Mouse (Mus musculus) heart, embryonic 13.5 days (tissue): ENCODE data around the gene Nsd2. TPM values are rescaled to one million over a fixed set of nuclear protein-coding genes. Genes with fewer than 3 reads are reported as not detected.
"Not testable (repeated sequence)": the region's sequence is repeated elsewhere in the genome, so short reads cannot be mapped to it uniquely, and the experiment has no call there.

Experiments
- ATAC-seq: fragments of 200-750 bp; cut with Nextera tagmentation; 2 replicates; pipeline ENCODE4 v1.8.0; 2017; ENCODE audit warnings: moderate TSS enrichment; ENCODE audit not compliant: insufficient number of reproducible peaks, low FRiP score, low TSS enrichment; ENCODE audit errors: extremely low read depth
- H3K27ac ChIP-seq: fragments of 300-500 bp; sonication (generic); replicated peaks from 2 replicates; pipeline ENCODE4 v1.5.1; 2015; ENCODE audit warnings: moderate library complexity, mild to moderate bottlenecking, inconsistent platforms
- H3K27me3 ChIP-seq: fragments of 300-500 bp; sonication (generic); replicated peaks from 2 replicates; pipeline ENCODE4 v1.6.1; 2015; ENCODE audit warnings: mild to moderate bottlenecking, inconsistent platforms
- H3K36me3 ChIP-seq: fragments of 300-500 bp; sonication (generic); 2 replicates; pipeline ENCODE4 v1.6.1; 2015; ENCODE audit warnings: mild to moderate bottlenecking, inconsistent platforms
- H3K4me1 ChIP-seq: fragments of 300-500 bp; sonication (generic); 2 replicates; pipeline ENCODE4 v1.6.1; 2015; ENCODE audit warnings: inconsistent platforms
- H3K4me2 ChIP-seq: fragments of 300-500 bp; sonication (generic); 2 replicates; pipeline ENCODE4 v1.6.1; 2015; ENCODE audit warnings: inconsistent platforms, mild to moderate bottlenecking, moderate library complexity
- H3K4me3 ChIP-seq: fragments of 300-500 bp; sonication (generic); 2 replicates; pipeline ENCODE4 v1.5.1; 2015; ENCODE audit warnings: moderate library complexity, mild to moderate bottlenecking, inconsistent platforms
- H3K9ac ChIP-seq: fragments of 300-500 bp; sonication (generic); 2 replicates; pipeline ENCODE4 v1.6.1; 2015; ENCODE audit warnings: inconsistent platforms, mild to moderate bottlenecking, moderate library complexity
- H3K9me3 ChIP-seq: fragments of 300-500 bp; sonication (generic); 2 replicates; pipeline ENCODE4 v1.6.1; 2016; ENCODE audit warnings: inconsistent platforms
- WGBS: fragments of 180-500 bp; shearing (Covaris S2); methylation state at CpG from one replicate; pipeline ENCODE4 v1.1.7; 2015; ENCODE audit warnings: mixed read lengths; 5-methylcytosine and 5-hydroxymethylcytosine counted together
- microRNA-seq: library from miRNA; unstranded; fragments of <30 nt; microRNA quantifications from one replicate; pipeline ENCODE4, GENCODE M21; 2016
- polyA plus RNA-seq: library from polyadenylated mRNA; unstranded; fragments of >200 nt; fragmentation: Nextera tagmentation; extraction: Ambion mirVana; gene quantifications from 2 replicates; pipeline ENCODE4 v1.2.1, GENCODE M21; 2015

The Nsd2 gene
- polyA plus RNA-seq, 1 experiment from 2014 or later = 30.3 TPM

GRCm38 (mm10) chr5:33934081-33934480 is 113.6 kb downstream of the Nsd2 start:
- Histone ChIP-seq H3K36me3 (peaks cover 55% of the 10 kb centered on the region), H3K9ac (peak overlapping the region; percentile 34), H3K27me3 (no peaks in the 10 kb centered on the region), H3K4me3 (peak overlapping the region; percentile 97), H3K27ac (no peak overlapping the region), H3K4me1 (peaks cover 31% of the 10 kb centered on the region), H3K9me3 (peaks cover 4% of the 10 kb centered on the region; the same call in 1 of the 2 replicates), H3K4me2 (peak overlapping the region; percentile 79)
- no peak for ATAC-seq
- WGBS = 84% methylated on average over 2 of the region's 2 CpGs

- Histone ChIP-seq H3K9ac (peak overlapping the region; percentile 96), H3K4me3 (peak overlapping the region; percentile 97), H3K27me3 (no peaks in the 10 kb centered on the region), H3K36me3 (peaks cover 53% of the 10 kb centered on the region), H3K27ac (no peak overlapping the region), H3K4me2 (peak overlapping the region; percentile 79), H3K9me3 (no peaks in the 10 kb centered on the region; the same call in 1 of the 2 replicates), H3K4me1 (peaks cover 31% of the 10 kb centered on the region)
- ATAC-seq = no peak
- WGBS = 65% methylated on average over 7 of the region's 7 CpGs
These were observed 114.4 kb downstream of the Nsd2 start for GRCm38 (mm10) chr5:33934877-33935276.

- H3K27me3 ChIP-seq = no peaks in the 10 kb centered on the region
- H3K36me3 ChIP-seq = peaks cover 52% of the 10 kb centered on the region
- no peaks in the 10 kb centered on the region; the same call in 1 of the 2 replicates for H3K9me3 ChIP-seq
- H3K4me1 ChIP-seq = peaks cover 31% of the 10 kb centered on the region
- peak overlapping the region; percentile 95 for H3K27ac ChIP-seq
- H3K4me2 ChIP-seq = peak overlapping the region; percentile 79
- ATAC-seq = peak; percentile 47; the same call in 1 of the 2 replicates
- peak overlapping the region; percentile 97 for H3K4me3 ChIP-seq
- peak overlapping the region; percentile 96 for H3K9ac ChIP-seq
- 0% methylated on average over 39 of the region's 39 CpGs for WGBS
These were observed 115.2 kb downstream of the Nsd2 start for GRCm38 (mm10) chr5:33935700-33936111.

- ATAC-seq = peak; percentile 96
- Histone ChIP-seq H3K4me1 (peaks cover 31% of the 10 kb centered on the region), H3K4me3 (peak within 1 kb of the TSS; percentile 97), H3K27me3 (no peaks in the 10 kb centered on the region), H3K4me2 (peak within 1 kb of the TSS; percentile 79), H3K9me3 (peaks cover 4% of the 10 kb centered on the region), H3K9ac (peak within 1 kb of the TSS; percentile 96), H3K27ac (peak within 1 kb of the TSS; percentile 95), H3K36me3 (peaks cover 53% of the 10 kb centered on the region)
- WGBS = under 1% methylated on average over 61 of the region's 61 CpGs
These were observed 115.7 kb downstream of the Nsd2 start, which contains the start of gene Nelfa for GRCm38 (mm10) chr5:33936120-33936707. Gene Nelfa (minus strand): TSS chr5:33936413.

GRCm38 (mm10) chr5:33937230-33937629 is 116.7 kb downstream of the Nsd2 start:
- H3K4me2 ChIP-seq = peak overlapping the region; percentile 79
- peak overlapping the region; percentile 89; the same call in 1 of the 2 replicates for H3K27ac ChIP-seq
- 92% methylated on average over 2 of the region's 2 CpGs for WGBS
- H3K27me3 ChIP-seq = no peaks in the 10 kb centered on the region
- peaks cover 31% of the 10 kb centered on the region for H3K4me1 ChIP-seq
- H3K9ac ChIP-seq = peak overlapping the region; percentile 90
- peaks cover 43% of the 10 kb centered on the region for H3K36me3 ChIP-seq
- no peak for ATAC-seq
- H3K9me3 ChIP-seq = peaks cover 12% of the 10 kb centered on the region
- H3K4me3 ChIP-seq = peak overlapping the region; percentile 97

- H3K27ac ChIP-seq = no peak overlapping the region
- peaks cover 16% of the 10 kb centered on the region for H3K9me3 ChIP-seq
- 66% methylated on average over 3 of the region's 3 CpGs for WGBS
- peaks cover 29% of the 10 kb centered on the region for H3K4me1 ChIP-seq
- H3K4me2 ChIP-seq = no peak overlapping the region
- no peak overlapping the region for H3K4me3 ChIP-seq
- no peaks in the 10 kb centered on the region for H3K27me3 ChIP-seq
- no peak for ATAC-seq
- peaks cover 34% of the 10 kb centered on the region for H3K36me3 ChIP-seq
- H3K9ac ChIP-seq = no peak overlapping the region
These were observed 117.9 kb downstream of the Nsd2 start for GRCm38 (mm10) chr5:33938448-33938847.

GRCm38 (mm10) chr5:33947035-33947434 is 126.5 kb downstream of the Nsd2 start:
- not testable (repeated sequence) for H3K27ac ChIP-seq, H3K27me3 ChIP-seq, H3K9ac ChIP-seq, H3K4me1 ChIP-seq, ATAC-seq, H3K4me2 ChIP-seq, H3K4me3 ChIP-seq, H3K36me3 ChIP-seq
- WGBS = 81% methylated on average over 16 of the region's 16 CpGs
- peaks cover 27% of the 10 kb centered on the region for H3K9me3 ChIP-seq

Small RNAs within 50 kb of the gene (microRNA-seq; reads per million reads assigned to microRNA genes)
- gene Mir7024 = not detected

Other genes starting within 250 kb of the Nsd2 start
- 46.9 and 50.2 TPM in 2 replicates for gene Fam53a, start 191.1 kb upstream of the Nsd2 start, polyA plus RNA-seq
- gene Gm9903, start 190.8 kb upstream of the Nsd2 start, polyA plus RNA-seq = 0.83 and 1.2 TPM in 2 replicates
- gene Slbp, start 168.2 kb upstream of the Nsd2 start, polyA plus RNA-seq = 114 and 121 TPM in 2 replicates
- gene Tacc3, start 162.6 kb upstream of the Nsd2 start, polyA plus RNA-seq = 122 and 125 TPM in 2 replicates
- gene Tmem129, start 162.3 kb upstream of the Nsd2 start, polyA plus RNA-seq = 32.0 and 33.0 TPM in 2 replicates
- 4.1 and 4.3 TPM in 2 replicates for gene Fgfr3, start 99.1 kb upstream of the Nsd2 start, polyA plus RNA-seq
- gene Letm1, start 37.9 kb upstream of the Nsd2 start, polyA plus RNA-seq = 40.9 and 43.5 TPM in 2 replicates
- gene Nelfa, start 115.7 kb downstream of the Nsd2 start, polyA plus RNA-seq = 33.3 and 33.5 TPM in 2 replicates
- gene Gm1673, start 162.7 kb downstream of the Nsd2 start, polyA plus RNA-seq = 81.5 and 82.8 TPM in 2 replicates
- 0.35 and 0.70 TPM in 2 replicates for gene Nat8l, start 175.3 kb downstream of the Nsd2 start, polyA plus RNA-seq